Mouse (Mus musculus): Measurements from ENCODE around the gene Kpna6. TPM values are rescaled to one million over a fixed set of nuclear protein-coding genes. Genes with fewer than 3 reads are reported as not detected.
A peak's percentile ranks its signal among the peaks of the same experiment; 100 is the strongest.

The Kpna6 gene
- total RNA-seq, 2 experiments from 2014 or later: 84.2 to 94.0 TPM

- H3K4me3 ChIP-seq: peak overlapping the region; percentile 76
- no peak for DNase-seq (ENCODE audit: extremely low spot score in 1 of 2, low spot score in 2 of 2)
- intact Hi-C loops (cut with DNase I): loop anchor here (1.0 kb wide), 1 partner anchor 23 kb away; the partner anchor contains the start of gene Kpna6
- no peak overlapping the region for H3K27ac ChIP-seq
- TF ChIP-seq CTCF (IDR thresholded peaks at IDR 0.05): no peak
These were observed 23.2 kb upstream of the Kpna6 start for GRCm38 (mm10) chr4:129695815-129696157.

- Histone ChIP-seq H3K4me3 (no peak overlapping the region), H3K27ac (no peak overlapping the region)
- no peak for DNase-seq (ENCODE audit: extremely low spot score in 1 of 2, low spot score in 2 of 2)
- intact Hi-C loops (cut with DNase I): no loop called here
- TF ChIP-seq CTCF (IDR thresholded peaks at IDR 0.05): no peak
These were observed 12.0 kb upstream of the Kpna6 start for GRCm38 (mm10) chr4:129684531-129684930.

- H3K4me3 ChIP-seq: no peak overlapping the region
- no peak for TF ChIP-seq CTCF (IDR thresholded peaks at IDR 0.05)
- intact Hi-C loops (cut with DNase I): no loop called here
- no peak for DNase-seq (ENCODE audit: extremely low spot score in 1 of 2, low spot score in 2 of 2)
- no peak overlapping the region for H3K27ac ChIP-seq
These were observed 11.4 kb upstream of the Kpna6 start for GRCm38 (mm10) chr4:129683901-129684493.

- no peak for TF ChIP-seq CTCF (IDR thresholded peaks at IDR 0.05)
- Histone ChIP-seq H3K27ac (no peak overlapping the region), H3K4me3 (no peak overlapping the region)
- DNase-seq (ENCODE audit: extremely low spot score in 1 of 2, low spot score in 2 of 2): no peak
- intact Hi-C loops (cut with DNase I): no loop called here
These were observed 9.3 kb upstream of the Kpna6 start for GRCm38 (mm10) chr4:129681837-129682236.

- intact Hi-C loops (cut with DNase I): loop anchor here (1.0 to 2.0 kb wide), 3 partner anchors 23 to 70 kb away; partner anchors contain the start of genes Khdrbs1 and Tmem39b
- peak overlapping the region; percentile 93 for H3K27ac ChIP-seq
- no peak; the same call in 1 of the 2 replicates for TF ChIP-seq CTCF (IDR thresholded peaks at IDR 0.05)
- H3K4me3 ChIP-seq: peak overlapping the region; percentile 90
- no peak for DNase-seq (ENCODE audit: extremely low spot score in 1 of 2, low spot score in 2 of 2)
These were observed 397 bp upstream of the Kpna6 start for GRCm38 (mm10) chr4:129672878-129673449.

GRCm38 (mm10) chr4:129671491-129672082 lies 980 bp downstream of the Kpna6 start:
- TF ChIP-seq CTCF (IDR thresholded peaks at IDR 0.05): peak; percentile 85
- intact Hi-C loops (cut with DNase I): loop anchor here (1.0 to 2.0 kb wide), 3 partner anchors 25 to 71 kb away; partner anchors contain the start of genes Khdrbs1 and Tmem39b
- peak overlapping the region; percentile 90 for H3K4me3 ChIP-seq
- DNase-seq (ENCODE audit: extremely low spot score in 1 of 2, low spot score in 2 of 2): no peak
- peak overlapping the region; percentile 93 for H3K27ac ChIP-seq

- TF ChIP-seq CTCF (IDR thresholded peaks at IDR 0.05): no peak
- Histone ChIP-seq H3K4me3 (no peak overlapping the region), H3K27ac (no peak overlapping the region)
- DNase-seq (ENCODE audit: extremely low spot score in 1 of 2, low spot score in 2 of 2): no peak
- intact Hi-C loops (cut with DNase I): no loop called here
These were observed 10.2 kb downstream of the Kpna6 start for GRCm38 (mm10) chr4:129662255-129662813.

- no peak for DNase-seq (ENCODE audit: extremely low spot score in 1 of 2, low spot score in 2 of 2)
- no peak overlapping the region for H3K27ac ChIP-seq
- H3K4me3 ChIP-seq: no peak overlapping the region
- intact Hi-C loops (cut with DNase I): no loop called here
- no peak for TF ChIP-seq CTCF (IDR thresholded peaks at IDR 0.05)
These were observed 11.0 kb downstream of the Kpna6 start for GRCm38 (mm10) chr4:129661584-129661983.

- Histone ChIP-seq H3K27ac (peak overlapping the region; percentile 8; the same call in 1 of the 2 replicates), H3K4me3 (no peak overlapping the region)
- DNase-seq (ENCODE audit: extremely low spot score in 1 of 2, low spot score in 2 of 2): no peak
- intact Hi-C loops (cut with DNase I): no loop called here
- no peak for TF ChIP-seq CTCF (IDR thresholded peaks at IDR 0.05)
These were observed 17.8 kb downstream of the Kpna6 start for GRCm38 (mm10) chr4:129654770-129655169.

GRCm38 (mm10) chr4:129650359-129650758 lies 22.2 kb downstream of the Kpna6 start:
- intact Hi-C loops (cut with DNase I): no loop called here
- Histone ChIP-seq H3K27ac (no peak overlapping the region), H3K4me3 (no peak overlapping the region)
- TF ChIP-seq CTCF (IDR thresholded peaks at IDR 0.05): no peak
- no peak for DNase-seq (ENCODE audit: extremely low spot score in 1 of 2, low spot score in 2 of 2)

GRCm38 (mm10) chr4:129648656-129649055 lies 23.9 kb downstream of the Kpna6 start:
- H3K27ac ChIP-seq: no peak overlapping the region
- no peak for DNase-seq (ENCODE audit: extremely low spot score in 1 of 2, low spot score in 2 of 2)
- H3K4me3 ChIP-seq: no peak overlapping the region
- no peak for TF ChIP-seq CTCF (IDR thresholded peaks at IDR 0.05)
- intact Hi-C loops (cut with DNase I): no loop called here

GRCm38 (mm10) chr4:129645204-129645603 lies 27.4 kb downstream of the Kpna6 start:
- intact Hi-C loops (cut with DNase I): no loop called here
- no peak for DNase-seq (ENCODE audit: extremely low spot score in 1 of 2, low spot score in 2 of 2)
- Histone ChIP-seq H3K4me3 (no peak overlapping the region), H3K27ac (peak overlapping the region; percentile 80)
- no peak for TF ChIP-seq CTCF (IDR thresholded peaks at IDR 0.05)
